In genomic region chr9:65031894-65032268, GRCm38 (mm10) we compare ENCODE assay signal across 8 mouse cellular contexts. TPM values are rescaled to one million over a fixed set of nuclear protein-coding genes. Genes with fewer than 3 reads are reported as not detected.
DNase-seq lines count a peak whose midpoint lies in the region; ATAC-seq and TF ChIP-seq lines count a peak whose summit lies in the region.

No protein-coding gene starts in this region.

- H3K4me2 ChIP-seq in heart, embryonic 11.5 days: peak overlapping the region; percentile 77

- no peak for DNase-seq in heart, postnatal 14 days
- DNase-seq in hindbrain, embryonic 10.5 days (ENCODE audit: low spot score): no peak
- no peak for DNase-seq in MN1 (ENCODE audit: low spot score)
- no peak for DNase-seq in frontal cortex, postnatal 10 days (ENCODE audit: low spot score in 2 of 2)

- no peak for ATAC-seq in heart, embryonic 11.5 days (replicated peaks; ENCODE audit: insufficient number of reproducible peaks, low FRiP score, low TSS enrichment)
- peak; percentile 15 for ATAC-seq in megakaryocyte, adult 5-6 weeks (ENCODE audit: poor library complexity, severe bottlenecking)
- ATAC-seq in monocyte, adult 5-6 weeks (replicated peaks; ENCODE audit: insufficient number of reproducible peaks, low FRiP score, low TSS enrichment, poor library complexity, severe bottlenecking): no peak

- H3K4me3 ChIP-seq in heart, embryonic 11.5 days (ENCODE audit: low read depth, low read length): peak overlapping the region; percentile 95
- peak overlapping the region; percentile 100 for H3K4me3 ChIP-seq in E14TG2a.4 (replicated peaks; ENCODE audit: low read length)
- peak overlapping the region; percentile 99 for H3K4me3 ChIP-seq in hindbrain, embryonic 10.5 days

- no peak; the same call in 1 of the 2 replicates for TF ChIP-seq CTCF in E14TG2a.4 (conservative IDR thresholded peaks at IDR 0.05; ENCODE audit: low read length)

- H3K27ac ChIP-seq in heart, embryonic 11.5 days (ENCODE audit: low read depth, low read length): no peak overlapping the region
- H3K27ac ChIP-seq in hindbrain, embryonic 10.5 days: peak overlapping the region; percentile 97; the same call in 1 of the 2 replicates

- no peaks in the 10 kb centered on the region for H3K9me3 ChIP-seq in heart, embryonic 11.5 days (replicated peaks; ENCODE audit: control insufficient read depth, low read length)
- H3K9me3 ChIP-seq in E14TG2a.4 (ENCODE audit: low read length): peaks cover 5% of the 10 kb centered on the region; the same call in 1 of the 2 replicates
- H3K9me3 ChIP-seq in hindbrain, embryonic 10.5 days: no peaks in the 10 kb centered on the region

- H3K27me3 ChIP-seq in heart, embryonic 11.5 days (ENCODE audit: control insufficient read depth, insufficient read depth, low read length): no peaks in the 10 kb centered on the region
- no peaks in the 10 kb centered on the region for H3K27me3 ChIP-seq in E14TG2a.4 (ENCODE audit: insufficient read depth, low read length)
- no peaks in the 10 kb centered on the region for H3K27me3 ChIP-seq in hindbrain, embryonic 10.5 days (ENCODE audit: insufficient read depth, poor library complexity, severe bottlenecking)

- WGBS in heart, embryonic 11.5 days (ENCODE audit: insufficient replicate concordance): 31% methylated on average over 4 of the region's 4 CpGs
- 33% methylated on average over 4 of the region's 4 CpGs for WGBS in hindbrain, embryonic 10.5 days

- H3K36me3 ChIP-seq in heart, embryonic 11.5 days (ENCODE audit: control insufficient read depth, insufficient read depth, low read length): no peaks in the 10 kb centered on the region
- H3K36me3 ChIP-seq in E14TG2a.4 (ENCODE audit: insufficient read depth, low read length): peaks cover 17% of the 10 kb centered on the region
- H3K36me3 ChIP-seq in hindbrain, embryonic 10.5 days: peaks cover 17% of the 10 kb centered on the region

- peaks cover 8% of the 10 kb centered on the region for H3K4me1 ChIP-seq in heart, embryonic 11.5 days (ENCODE audit: control insufficient read depth, insufficient read depth, low read length)
- peaks cover 25% of the 10 kb centered on the region for H3K4me1 ChIP-seq in E14TG2a.4 (replicated peaks; ENCODE audit: low read depth, low read length)
- H3K4me1 ChIP-seq in hindbrain, embryonic 10.5 days (replicated peaks): peaks cover 13% of the 10 kb centered on the region

- peak overlapping the region; percentile 62; the same call in 1 of the 2 replicates for H3K9ac ChIP-seq in heart, embryonic 11.5 days (ENCODE audit: low read depth, low read length)

- intact Hi-C loops in heart, postnatal 14 days (cut with DNase I): loop anchor here (5.0 kb wide), 1 partner anchor 160 kb away; no protein-coding TSS in a partner anchor

RNA-seq across cellular contexts. Expression of gene Dpp8, which starts 0.3 kb away (rescaled TPM):
- polyA plus RNA-seq in heart, embryonic 11.5 days (2014; fragmentation: Nextera tagmentation; extraction: Ambion mirVana): 23.7 and 30.2 TPM in 2 replicates
- 10 to 100 TPM; 67.5 to 74.3 TPM for total RNA-seq in heart, postnatal 14 days (2021)
- polyA plus RNA-seq in hindbrain, embryonic 10.5 days (2016; fragmentation: Nextera tagmentation; extraction: Ambion mirVana): 38.5 and 39.9 TPM in 2 replicates
- total RNA-seq in megakaryocyte, adult 5-6 weeks (2015): 61.6 and 75.7 TPM in 2 replicates
- 93.8 and 113 TPM in 2 replicates for total RNA-seq in megakaryocyte, adult 5-6 weeks (2017)
- 94.5 to 146 TPM (median 99.4 TPM) in 3 replicates for total RNA-seq in monocyte, adult 5-6 weeks (2017)

RNA-seq across cellular contexts. Expression of gene Hacd3, which starts 10.4 kb away (rescaled TPM):
- 55.8 and 60.2 TPM in 2 replicates for polyA plus RNA-seq in heart, embryonic 11.5 days (2014; fragmentation: Nextera tagmentation; extraction: Ambion mirVana)
- total RNA-seq in heart, postnatal 14 days (2021): 10 to 100 TPM; 17.7 to 20.9 TPM
- 108 and 115 TPM in 2 replicates for polyA plus RNA-seq in hindbrain, embryonic 10.5 days (2016; fragmentation: Nextera tagmentation; extraction: Ambion mirVana)
- 10.6 and 12.9 TPM in 2 replicates for total RNA-seq in megakaryocyte, adult 5-6 weeks (2015)
- 21.3 and 23.7 TPM in 2 replicates for total RNA-seq in megakaryocyte, adult 5-6 weeks (2017)
- total RNA-seq in monocyte, adult 5-6 weeks (2017): 19.3 to 27.9 TPM (median 27.4 TPM) in 3 replicates
